Mouse (Mus musculus) heart, embryonic 13.5 days (tissue): Measurements from ENCODE around the gene Ttbk1. TPM values are rescaled to one million over a fixed set of nuclear protein-coding genes. Genes with fewer than 3 reads are reported as not detected.

ENCODE experiments used
- ATAC-seq: fragments of 200-750 bp; cut with Nextera tagmentation; 2 replicates; pipeline ENCODE4 v1.8.0; 2017; ENCODE audit warnings: moderate TSS enrichment; ENCODE audit not compliant: insufficient number of reproducible peaks, low FRiP score, low TSS enrichment; ENCODE audit errors: extremely low read depth
- H3K27ac ChIP-seq: fragments of 300-500 bp; sonication (generic); replicated peaks from 2 replicates; pipeline ENCODE4 v1.5.1; 2015; ENCODE audit warnings: moderate library complexity, mild to moderate bottlenecking, inconsistent platforms
- H3K27me3 ChIP-seq: fragments of 300-500 bp; sonication (generic); replicated peaks from 2 replicates; pipeline ENCODE4 v1.6.1; 2015; ENCODE audit warnings: mild to moderate bottlenecking, inconsistent platforms
- H3K36me3 ChIP-seq: fragments of 300-500 bp; sonication (generic); 2 replicates; pipeline ENCODE4 v1.6.1; 2015; ENCODE audit warnings: mild to moderate bottlenecking, inconsistent platforms
- H3K4me1 ChIP-seq: fragments of 300-500 bp; sonication (generic); 2 replicates; pipeline ENCODE4 v1.6.1; 2015; ENCODE audit warnings: inconsistent platforms
- H3K4me2 ChIP-seq: fragments of 300-500 bp; sonication (generic); 2 replicates; pipeline ENCODE4 v1.6.1; 2015; ENCODE audit warnings: inconsistent platforms, mild to moderate bottlenecking, moderate library complexity
- H3K4me3 ChIP-seq: fragments of 300-500 bp; sonication (generic); 2 replicates; pipeline ENCODE4 v1.5.1; 2015; ENCODE audit warnings: moderate library complexity, mild to moderate bottlenecking, inconsistent platforms
- H3K9ac ChIP-seq: fragments of 300-500 bp; sonication (generic); 2 replicates; pipeline ENCODE4 v1.6.1; 2015; ENCODE audit warnings: inconsistent platforms, mild to moderate bottlenecking, moderate library complexity
- H3K9me3 ChIP-seq: fragments of 300-500 bp; sonication (generic); 2 replicates; pipeline ENCODE4 v1.6.1; 2016; ENCODE audit warnings: inconsistent platforms
- WGBS: fragments of 180-500 bp; shearing (Covaris S2); methylation state at CpG from one replicate; pipeline ENCODE4 v1.1.7; 2015; ENCODE audit warnings: mixed read lengths; 5-methylcytosine and 5-hydroxymethylcytosine counted together
- polyA plus RNA-seq: library from polyadenylated mRNA; unstranded; fragments of >200 nt; fragmentation: Nextera tagmentation; extraction: Ambion mirVana; gene quantifications from 2 replicates; pipeline ENCODE4 v1.2.1, GENCODE M21; 2015

The Ttbk1 gene
- polyA plus RNA-seq, 1 experiment from 2014 or later: 0.12 TPM

DNA sequence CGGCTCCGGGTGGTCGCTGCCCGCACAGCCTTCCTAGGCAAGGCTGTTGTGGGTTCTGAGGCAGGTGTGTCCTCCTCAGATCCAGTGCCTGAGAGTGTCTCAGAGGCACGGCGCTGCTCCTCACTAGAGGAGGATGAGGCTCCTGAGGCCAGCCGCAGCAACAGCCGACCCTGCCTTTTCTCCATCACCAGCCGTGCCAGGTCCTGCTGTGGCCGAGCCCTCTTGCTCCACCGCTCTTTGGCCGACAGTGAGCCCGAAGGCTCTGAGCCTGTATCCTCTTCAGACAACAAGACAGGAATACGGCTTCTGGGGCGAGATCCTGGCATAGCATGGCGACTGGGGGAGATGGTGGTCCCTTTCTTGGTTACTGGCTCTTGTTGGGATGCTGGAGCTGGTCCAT lies 41.2 kb downstream of the Ttbk1 start:
- Histone ChIP-seq H3K4me3 (no peak overlapping the region), H3K4me1 (peaks cover 13% of the 10 kb centered on the region), H3K4me2 (no peak overlapping the region), H3K9me3 (no peaks in the 10 kb centered on the region), H3K9ac (no peak overlapping the region), H3K36me3 (no peaks in the 10 kb centered on the region), H3K27ac (no peak overlapping the region), H3K27me3 (peaks cover 94% of the 10 kb centered on the region)
- 86% methylated on average over 16 of the region's 16 CpGs for WGBS
- ATAC-seq: no peak

DNA sequence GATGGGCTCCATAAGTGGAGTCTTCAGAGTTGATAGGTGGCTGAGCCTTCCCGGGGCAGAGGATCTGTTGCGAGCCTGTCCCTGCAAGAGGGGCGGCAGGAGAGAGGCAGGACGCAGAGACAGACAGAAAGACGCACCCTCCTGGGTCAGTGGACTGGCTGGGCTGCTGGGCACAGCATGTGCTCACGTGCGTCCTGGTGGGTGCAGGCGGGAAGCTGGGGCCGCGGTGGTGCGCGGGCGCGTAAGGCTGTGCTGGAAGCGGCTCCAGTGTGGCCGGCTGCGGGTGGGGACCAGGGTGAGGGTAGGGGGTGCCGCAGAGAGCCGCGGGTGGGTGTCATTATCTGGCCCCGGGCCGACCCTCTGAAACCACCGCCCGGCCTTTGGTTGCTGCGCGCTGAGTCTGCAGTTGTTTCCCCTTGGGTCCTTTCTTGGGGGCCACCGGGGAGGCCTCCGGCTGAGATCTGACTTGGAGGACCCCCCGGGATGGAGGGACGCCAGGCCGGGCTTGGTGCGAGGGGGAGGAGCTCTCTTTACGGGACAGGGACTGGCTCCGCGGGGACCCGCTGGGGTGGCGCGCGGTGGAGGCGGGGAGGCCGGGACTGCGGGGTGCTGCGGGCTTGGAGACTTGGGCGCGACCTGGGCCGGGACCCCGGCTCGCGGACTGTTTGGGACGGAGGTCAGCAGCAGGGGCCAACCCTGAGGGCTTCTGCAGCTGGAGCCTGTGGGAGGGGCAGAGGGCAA lies 42.5 kb downstream of the Ttbk1 start:
- H3K9me3 ChIP-seq: no peaks in the 10 kb centered on the region
- peak overlapping the region; percentile 49 for H3K4me3 ChIP-seq
- peaks cover 93% of the 10 kb centered on the region for H3K27me3 ChIP-seq
- peaks cover 13% of the 10 kb centered on the region for H3K4me1 ChIP-seq
- 1% methylated on average over 50 of the region's 50 CpGs for WGBS
- no peak overlapping the region for H3K27ac ChIP-seq
- H3K9ac ChIP-seq: peak overlapping the region; percentile 72
- H3K4me2 ChIP-seq: peak overlapping the region; percentile 74
- no peaks in the 10 kb centered on the region for H3K36me3 ChIP-seq
- ATAC-seq: no peak

DNA sequence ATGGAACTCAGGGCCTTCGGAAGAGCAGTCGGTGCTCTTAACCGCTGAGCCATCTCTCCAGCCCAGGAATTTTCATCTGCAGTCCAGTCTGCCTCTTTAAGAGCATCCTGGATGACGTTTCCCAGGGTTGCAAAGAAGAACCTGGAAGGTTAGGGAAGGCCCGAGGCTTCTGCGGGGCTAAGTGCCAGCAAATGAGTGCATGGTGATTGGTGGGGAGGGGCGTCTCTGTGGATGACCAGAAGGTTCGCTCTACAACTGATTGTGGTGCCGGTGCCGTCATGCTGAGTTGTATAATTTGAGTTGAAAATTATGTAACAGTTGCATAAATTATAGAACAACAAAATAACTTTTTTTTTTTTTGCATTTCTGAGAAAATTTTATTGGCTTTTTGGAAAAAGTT lies 48.3 kb downstream of the Ttbk1 start:
- no peak overlapping the region for H3K4me3 ChIP-seq

DNA sequence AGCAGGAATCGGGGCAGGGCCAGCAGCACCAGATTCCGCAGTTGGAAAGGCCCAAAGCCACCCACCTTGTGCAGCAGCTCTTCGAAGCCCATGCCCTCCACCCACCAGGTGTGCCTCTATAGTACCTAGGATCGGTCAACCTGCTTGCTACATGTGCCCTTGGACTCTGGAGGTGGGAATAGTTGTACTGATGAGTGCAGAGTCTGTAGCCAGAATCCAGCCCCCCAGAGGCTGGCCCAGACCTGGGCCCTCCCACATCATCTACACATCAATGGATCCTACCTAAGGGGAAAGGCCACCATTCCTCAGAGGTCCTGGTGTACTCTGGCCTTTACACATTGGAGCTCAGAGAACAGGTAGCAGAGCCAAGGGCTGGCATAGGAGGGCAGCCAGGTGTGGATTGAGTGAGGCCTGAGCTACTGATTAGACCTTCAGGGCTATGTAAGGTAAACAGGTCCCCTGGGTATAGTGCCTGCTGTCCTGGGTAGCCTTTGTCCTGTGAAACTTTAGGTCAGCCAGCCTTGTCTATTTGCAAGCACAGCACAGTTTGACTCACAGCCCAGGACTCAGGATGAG lies 49.1 kb downstream of the Ttbk1 start, which contains the start of gene Slc22a7:
TSS of gene Slc22a7 (minus strand) at position 160 of the 576 bp plus-strand sequence.
- WGBS: 74% methylated on average over 4 of the region's 4 CpGs
- H3K4me3 ChIP-seq: no peak within 1 kb of the TSS
- ATAC-seq: no peak
- H3K36me3 ChIP-seq: no peaks in the 10 kb centered on the region
- H3K9ac ChIP-seq: no peak within 1 kb of the TSS
- peaks cover 12% of the 10 kb centered on the region for H3K4me1 ChIP-seq
- H3K9me3 ChIP-seq: no peaks in the 10 kb centered on the region
- no peak within 1 kb of the TSS for H3K4me2 ChIP-seq
- H3K27ac ChIP-seq: no peak within 1 kb of the TSS
- peaks cover 69% of the 10 kb centered on the region for H3K27me3 ChIP-seq

More for the DNA sequence above, 48.3 kb downstream of the Ttbk1 start:
- H3K36me3 ChIP-seq: no peaks in the 10 kb centered on the region
- no peaks in the 10 kb centered on the region for H3K9me3 ChIP-seq
- peaks cover 7% of the 10 kb centered on the region for H3K4me1 ChIP-seq
- H3K9ac ChIP-seq: no peak overlapping the region
- 81% methylated on average over 10 of the region's 10 CpGs for WGBS
- no peak for ATAC-seq
- H3K27me3 ChIP-seq: peaks cover 77% of the 10 kb centered on the region
- H3K4me2 ChIP-seq: no peak overlapping the region
- no peak overlapping the region for H3K27ac ChIP-seq

DNA sequence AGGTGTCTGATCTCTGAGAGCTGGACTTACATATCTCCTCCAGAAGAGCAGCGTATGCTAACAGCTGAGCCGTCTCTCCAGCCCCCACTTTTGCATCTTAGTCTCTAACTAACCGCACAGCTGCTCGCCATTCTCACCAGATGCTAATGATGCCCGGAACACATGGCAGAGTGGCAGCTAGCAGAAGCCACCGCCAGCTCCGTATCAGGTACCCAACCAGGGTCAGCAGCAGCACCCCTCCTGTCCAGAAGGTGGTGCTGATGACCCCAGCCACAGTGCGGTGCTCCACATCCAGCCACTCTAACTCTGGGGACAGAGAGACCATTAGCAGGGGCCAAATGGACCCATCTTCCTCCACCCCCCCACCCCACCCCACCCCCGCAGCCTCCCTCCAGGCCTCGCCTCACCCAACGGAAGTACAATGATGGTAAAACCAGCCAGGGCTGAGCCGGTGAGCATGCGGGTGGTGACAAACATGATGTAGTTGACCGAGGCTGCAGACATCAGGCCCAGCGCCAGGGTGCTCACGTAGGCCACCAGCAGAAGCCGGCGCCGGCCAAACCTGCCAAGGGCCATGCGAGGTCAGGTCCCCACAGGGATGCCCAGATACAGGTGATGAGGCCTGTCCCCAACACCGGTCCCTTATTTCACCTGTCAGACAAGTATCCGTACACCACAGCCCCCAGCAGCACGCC lies 50.7 kb downstream of the Ttbk1 start:
- Histone ChIP-seq H3K4me2 (peak overlapping the region; percentile 34; the same call in 1 of the 2 replicates), H3K27me3 (peaks cover 53% of the 10 kb centered on the region), H3K27ac (no peak overlapping the region), H3K9me3 (no peaks in the 10 kb centered on the region), H3K4me3 (no peak overlapping the region), H3K36me3 (no peaks in the 10 kb centered on the region), H3K9ac (no peak overlapping the region), H3K4me1 (peaks cover 14% of the 10 kb centered on the region)
- 20% methylated on average over 23 of the region's 23 CpGs for WGBS
- ATAC-seq: no peak

DNA sequence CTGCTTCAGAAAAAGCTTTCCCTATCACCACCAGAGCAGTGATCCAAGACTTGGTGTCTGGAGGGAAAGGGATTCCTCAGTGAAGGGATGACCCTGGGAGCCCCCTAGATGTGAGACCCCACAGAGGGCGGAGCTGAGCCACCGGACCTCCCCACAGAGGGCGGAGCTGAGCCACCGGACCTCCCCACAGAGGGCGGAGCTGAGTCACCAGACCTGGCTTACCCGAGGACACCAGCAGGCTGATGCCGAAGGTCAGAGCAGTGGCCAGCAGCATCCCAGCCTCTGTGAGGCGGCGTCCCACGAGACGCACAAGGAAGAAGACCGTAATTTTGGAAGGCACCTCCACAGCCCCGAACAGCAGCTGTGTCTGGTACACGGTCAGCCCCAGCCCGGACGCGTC lies 53.8 kb downstream of the Ttbk1 start:
- 5% methylated on average over 17 of the region's 17 CpGs for WGBS
- peak overlapping the region; percentile 31 for H3K4me3 ChIP-seq
- ATAC-seq: no peak
- no peaks in the 10 kb centered on the region for H3K9me3 ChIP-seq
- H3K27me3 ChIP-seq: peaks cover 51% of the 10 kb centered on the region
- H3K4me2 ChIP-seq: peak overlapping the region; percentile 57
- H3K27ac ChIP-seq: no peak overlapping the region
- no peaks in the 10 kb centered on the region for H3K36me3 ChIP-seq
- H3K9ac ChIP-seq: peak overlapping the region; percentile 67
- peaks cover 27% of the 10 kb centered on the region for H3K4me1 ChIP-seq

DNA sequence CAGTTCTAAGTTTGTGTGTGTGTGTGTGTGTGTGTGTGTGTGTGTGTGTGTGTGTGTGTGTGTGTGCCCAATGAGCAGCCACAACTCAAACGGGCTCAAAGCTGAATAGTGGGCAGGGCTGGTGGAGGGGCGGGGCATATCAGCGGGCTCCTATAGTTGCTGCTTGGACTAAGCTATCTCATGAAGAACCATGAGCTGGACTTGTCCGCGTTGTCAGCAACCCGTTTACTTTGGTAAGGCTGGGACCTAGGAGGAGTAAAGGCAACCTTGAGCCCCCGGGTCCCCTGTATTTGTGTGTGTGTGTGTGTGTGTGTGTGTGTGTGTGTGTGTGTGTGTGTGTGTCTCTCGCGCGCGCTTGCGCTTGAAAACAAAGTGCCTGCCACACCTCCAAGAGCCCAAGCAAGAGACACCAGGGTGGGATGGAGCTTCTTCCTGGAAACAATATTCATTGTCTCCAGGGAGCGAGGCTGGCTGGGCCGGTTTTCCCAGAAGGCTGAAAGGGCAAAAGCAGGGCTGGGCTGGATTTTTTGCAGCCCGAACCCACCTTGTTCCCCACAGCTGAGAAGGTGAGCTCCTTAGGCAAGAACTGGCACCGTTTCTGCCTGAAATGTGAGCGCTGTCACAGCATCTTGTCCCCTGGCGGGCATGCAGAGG lies 58.6 kb downstream of the Ttbk1 start, which contains the start of gene Crip3:
TSS of gene Crip3 (plus strand) at position 166 of the 654 bp plus-strand sequence.
- peak within 1 kb of the TSS; percentile 47; the same call in 1 of the 2 replicates for H3K9ac ChIP-seq
- peak within 1 kb of the TSS; percentile 61 for H3K4me2 ChIP-seq
- peaks cover 25% of the 10 kb centered on the region for H3K4me1 ChIP-seq
- peak within 1 kb of the TSS; percentile 27; the same call in 1 of the 2 replicates for H3K4me3 ChIP-seq
- no peaks in the 10 kb centered on the region for H3K36me3 ChIP-seq
- H3K9me3 ChIP-seq: no peaks in the 10 kb centered on the region
- no peak for ATAC-seq
- H3K27me3 ChIP-seq: peaks cover 10% of the 10 kb centered on the region
- 18% methylated on average over 18 of the region's 18 CpGs for WGBS
- no peak within 1 kb of the TSS for H3K27ac ChIP-seq

DNA sequence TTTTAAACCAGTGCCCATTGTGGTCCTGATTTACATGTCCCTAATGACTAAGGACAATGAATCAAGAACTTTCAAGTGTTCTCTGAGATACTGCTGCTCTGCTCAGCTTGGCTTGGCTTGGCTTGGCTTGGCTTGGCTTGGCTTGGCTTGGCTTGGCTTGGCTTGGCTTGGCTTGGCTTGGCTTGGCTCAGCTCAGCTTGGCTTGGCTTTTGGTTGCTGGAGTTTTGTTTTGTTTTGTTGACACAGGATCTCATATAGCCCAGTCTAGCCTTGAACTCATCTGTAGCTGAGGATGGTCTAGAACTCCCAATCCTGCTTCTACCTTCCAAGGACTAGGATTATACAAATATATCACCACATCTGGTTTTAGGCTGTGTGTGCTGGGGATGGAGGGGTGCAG lies 61.0 kb downstream of the Ttbk1 start:
- Histone ChIP-seq H3K27me3 (peaks cover 10% of the 10 kb centered on the region), H3K9me3 (no peaks in the 10 kb centered on the region), H3K9ac (no peak overlapping the region), H3K4me1 (peaks cover 11% of the 10 kb centered on the region), H3K36me3 (no peaks in the 10 kb centered on the region), H3K4me3 (no peak overlapping the region), H3K27ac (no peak overlapping the region), H3K4me2 (no peak overlapping the region)
- ATAC-seq: no peak

DNA sequence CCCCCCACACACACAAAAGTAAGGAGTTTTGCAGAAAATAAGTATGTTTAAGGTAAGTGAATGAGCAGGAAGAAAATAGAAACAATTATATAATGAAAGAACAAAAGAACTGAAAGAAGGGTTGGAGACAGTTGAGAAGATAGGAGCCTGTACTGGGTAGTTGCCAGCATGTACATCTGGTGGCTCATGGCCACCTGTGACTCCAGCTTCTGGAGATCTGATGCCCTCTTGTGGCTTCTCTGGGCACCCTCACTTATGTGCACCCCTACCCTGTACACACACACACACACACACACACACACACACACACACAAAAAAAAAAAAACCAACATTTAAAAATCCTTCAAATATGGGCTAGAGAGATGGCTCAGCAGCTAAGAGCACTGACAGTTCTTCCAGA lies 67.8 kb downstream of the Ttbk1 start:
- ATAC-seq: no peak
- Histone ChIP-seq H3K4me1 (no peaks in the 10 kb centered on the region), H3K4me2 (no peak overlapping the region), H3K36me3 (peaks cover 16% of the 10 kb centered on the region), H3K27me3 (no peaks in the 10 kb centered on the region), H3K27ac (no peak overlapping the region), H3K4me3 (no peak overlapping the region), H3K9ac (no peak overlapping the region), H3K9me3 (no peaks in the 10 kb centered on the region)

DNA sequence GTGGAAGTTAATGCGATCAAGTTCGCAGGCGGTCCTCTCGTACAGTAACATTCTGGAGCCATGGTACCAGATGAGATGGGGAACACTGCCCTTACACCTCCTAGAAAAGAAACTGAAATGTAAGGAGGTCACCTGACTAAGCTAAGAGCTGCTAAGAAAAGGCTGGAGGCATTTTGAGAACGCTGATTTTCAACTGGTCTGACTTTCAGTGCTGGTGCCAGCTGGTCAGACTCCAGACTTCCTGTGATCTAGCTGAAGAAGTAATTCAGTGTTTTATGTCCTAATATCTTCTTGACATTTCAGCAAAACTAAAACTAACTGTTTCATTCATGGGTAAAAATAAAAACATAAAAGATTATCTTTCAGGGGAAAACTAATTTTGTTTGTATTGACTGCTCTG lies 68.8 kb downstream of the Ttbk1 start:
- no peaks in the 10 kb centered on the region for H3K9me3 ChIP-seq
- 73% methylated on average over 5 of the region's 5 CpGs for whole genome bisulfite sequencing
- H3K27ac ChIP-seq: no peak overlapping the region
- H3K9ac ChIP-seq: 0 out of 2 replicates have a peak overlapping the region, but pooled peaks have one; percentile 24
- no peak overlapping the region for H3K4me3 ChIP-seq
- no peak overlapping the region for H3K4me2 ChIP-seq
- H3K36me3 ChIP-seq: peaks cover 25% of the 10 kb centered on the region
- no peaks in the 10 kb centered on the region for H3K4me1 ChIP-seq
- ATAC-seq: no peak
- H3K27me3 ChIP-seq: no peaks in the 10 kb centered on the region

DNA sequence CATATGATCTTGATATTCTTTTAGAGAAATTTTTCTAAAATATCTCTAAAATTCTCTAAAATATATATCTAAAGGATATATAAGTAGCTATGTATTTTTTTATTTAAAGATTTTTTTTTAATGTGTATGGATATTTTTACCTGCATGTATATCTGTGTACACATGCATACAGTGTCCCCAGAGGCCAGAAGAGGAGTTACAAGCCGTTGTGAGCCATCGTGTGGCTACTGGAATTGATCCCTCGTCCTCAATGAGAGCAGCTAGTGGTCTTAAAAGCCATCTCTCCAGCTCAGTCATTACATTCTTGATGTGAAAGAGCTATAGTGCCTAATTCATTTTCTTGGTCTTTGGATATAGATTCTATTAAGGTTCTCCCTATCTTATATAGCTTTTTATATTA lies 79.0 kb downstream of the Ttbk1 start:
- Histone ChIP-seq H3K9ac (no peak overlapping the region), H3K27ac (no peak overlapping the region), H3K4me3 (no peak overlapping the region), H3K4me2 (no peak overlapping the region), H3K4me1 (no peaks in the 10 kb centered on the region), H3K9me3 (no peaks in the 10 kb centered on the region), H3K27me3 (no peaks in the 10 kb centered on the region), H3K36me3 (peaks cover 85% of the 10 kb centered on the region)
- no peak for ATAC-seq
- 41% methylated on average over 3 of the region's 3 CpGs for WGBS
